Mouse (Mus musculus): ENCODE data around the gene Slc13a3.

Slc13a3 gene

GRCm38 (mm10) chr2:165413884-165414283 lies 59.1 kb downstream of the Slc13a3 start:
- DNase-seq = no peak

GRCm38 (mm10) chr2:165407700-165408301 lies 65.2 kb downstream of the Slc13a3 start:
- DNase-seq = peak; percentile 59

GRCm38 (mm10) chr2:165405351-165405750 lies 67.7 kb downstream of the Slc13a3 start:
- no peak for DNase-seq

GRCm38 (mm10) chr2:165404951-165405350 lies 68.1 kb downstream of the Slc13a3 start:
- DNase-seq = no peak

DNA sequence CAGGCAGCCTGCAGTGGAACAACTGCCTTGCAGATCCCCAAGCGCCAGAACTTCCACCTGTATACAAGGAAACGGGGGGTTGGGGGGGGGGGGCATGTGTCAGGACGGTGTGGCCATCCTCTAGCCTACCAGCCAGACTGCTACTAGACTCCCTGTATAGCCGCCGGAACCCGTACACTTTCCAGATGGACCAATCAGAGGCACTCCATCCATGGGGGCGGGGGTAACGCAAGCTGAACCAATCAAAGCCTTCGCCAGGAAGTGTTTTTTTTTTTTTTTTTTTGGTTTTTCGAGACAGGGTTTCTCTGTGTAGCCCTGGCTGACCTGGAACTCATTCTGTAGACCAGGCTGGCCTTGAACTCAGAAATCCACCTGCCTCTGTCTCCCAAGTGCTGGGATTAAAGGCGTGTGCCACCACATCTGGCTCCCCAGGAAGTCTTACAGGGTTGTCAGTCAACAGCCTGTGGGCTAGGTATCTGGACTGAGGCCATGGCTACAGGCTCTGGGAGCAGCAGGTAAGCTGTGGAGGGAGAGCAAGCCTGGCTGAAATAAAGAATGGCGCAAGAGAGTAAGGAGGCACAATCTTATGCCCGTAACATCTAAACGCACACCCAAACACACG lies 74.8 kb downstream of the Slc13a3 start:
- DNase-seq = peak; percentile 57

GRCm38 (mm10) chr2:165397502-165398163 lies 75.4 kb downstream of the Slc13a3 start:
- no peak for DNase-seq

DNA sequence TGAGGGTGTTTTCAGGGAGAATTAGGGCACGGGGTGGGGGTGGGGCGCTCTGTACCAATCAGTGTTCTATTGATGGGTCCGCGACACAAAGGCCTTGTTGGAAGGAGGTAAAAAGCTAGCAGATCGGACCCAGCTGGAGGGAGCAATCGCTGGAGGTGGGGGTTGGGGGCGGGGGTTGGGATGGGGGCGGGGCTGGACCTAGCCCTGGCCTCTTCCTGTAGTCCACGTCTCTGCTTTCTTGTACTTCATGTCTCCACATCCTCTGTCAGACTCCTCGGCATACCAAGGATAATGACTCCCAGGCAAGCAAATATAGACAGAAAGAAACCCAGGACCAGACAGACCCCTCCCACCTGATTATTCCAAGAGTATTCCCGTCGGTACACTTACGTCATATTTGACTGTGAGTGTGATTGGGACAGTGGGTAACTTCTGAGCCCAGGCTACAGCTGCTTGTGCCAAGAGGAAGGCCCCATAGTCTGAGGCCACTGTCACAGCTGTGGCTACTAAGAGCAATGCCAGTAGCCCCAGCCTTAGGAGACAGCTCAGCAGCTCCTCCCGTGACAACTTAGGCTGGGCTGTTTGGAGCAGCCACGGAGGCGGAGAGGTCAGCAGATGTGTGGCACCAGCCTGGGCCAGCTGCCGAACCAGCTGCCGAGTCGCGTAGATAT lies 76.1 kb downstream of the Slc13a3 start:
- peak; percentile 65 for DNase-seq

GRCm38 (mm10) chr2:165392156-165392555 lies 80.9 kb downstream of the Slc13a3 start:
- no peak for DNase-seq

- peak; percentile 83 for DNase-seq
Measured at GRCm38 (mm10) chr2:165391561-165391960, 81.5 kb downstream of the Slc13a3 start.

- DNase-seq = no peak
Measured at GRCm38 (mm10) chr2:165389299-165389952, 83.6 kb downstream of the Slc13a3 start.

GRCm38 (mm10) chr2:165387844-165388495 lies 85.1 kb downstream of the Slc13a3 start, which contains the start of gene Zfp334:
Gene Zfp334, minus strand, starts transcription at chr2:165388259.
- peak; percentile 98 for DNase-seq

GRCm38 (mm10) chr2:165387370-165387769 lies 85.7 kb downstream of the Slc13a3 start:
- peak; percentile 68 for DNase-seq

- DNase-seq = no peak
Measured at GRCm38 (mm10) chr2:165380050-165380449, 93.0 kb downstream of the Slc13a3 start.

- no peak for DNase-seq
Measured at GRCm38 (mm10) chr2:165376001-165376400, 97.0 kb downstream of the Slc13a3 start.

DNA sequence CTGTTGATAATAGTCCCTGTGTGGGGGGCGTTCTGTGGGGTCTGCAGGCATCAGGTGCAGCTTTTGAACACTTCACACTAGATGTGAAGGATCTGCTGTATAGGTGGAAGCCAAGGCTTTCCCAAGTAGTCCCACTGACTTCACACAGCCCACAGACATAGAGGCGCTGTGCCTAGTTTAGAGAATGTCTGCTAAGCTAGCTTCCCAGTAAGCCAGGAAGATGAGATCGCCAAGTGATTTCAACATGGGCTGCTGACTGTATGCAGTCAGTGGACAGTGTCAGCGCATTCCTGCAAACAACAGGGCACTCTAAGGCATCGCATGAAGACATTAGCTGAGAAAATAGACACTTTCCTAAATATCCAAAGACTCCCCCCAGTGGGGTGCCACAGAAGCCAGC lies 97.6 kb downstream of the Slc13a3 start:
- DNase-seq = no peak

GRCm38 (mm10) chr2:165371066-165371465 lies 102.0 kb downstream of the Slc13a3 start:
- peak; percentile 29 for DNase-seq

GRCm38 (mm10) chr2:165370348-165370747 lies 102.7 kb downstream of the Slc13a3 start:
- DNase-seq = no peak

DNA sequence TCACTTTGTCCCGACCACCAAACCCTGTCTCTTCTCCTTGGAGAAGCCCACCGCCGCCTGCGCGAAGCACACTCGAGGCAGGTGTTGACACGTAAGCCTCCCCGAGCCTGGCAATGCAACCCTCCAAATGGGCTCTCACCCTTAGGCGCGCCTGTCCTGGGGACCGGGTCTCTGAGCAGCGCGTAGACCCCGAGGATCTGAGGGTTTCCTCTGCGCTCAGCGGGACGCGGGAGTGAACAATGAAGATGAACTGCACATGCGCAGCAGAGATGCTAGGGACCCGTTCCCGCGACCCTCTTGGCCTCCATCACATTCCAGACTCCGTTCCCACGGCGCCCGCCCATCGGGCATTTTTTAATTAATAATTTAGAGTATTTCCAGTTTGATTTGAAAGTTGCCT lies 104.5 kb downstream of the Slc13a3 start, which contains the start of gene Zfp663:
Gene Zfp663 (minus strand): TSS at position 234 of the 400 bp plus-strand sequence.
- DNase-seq = peak; percentile 89

DNA sequence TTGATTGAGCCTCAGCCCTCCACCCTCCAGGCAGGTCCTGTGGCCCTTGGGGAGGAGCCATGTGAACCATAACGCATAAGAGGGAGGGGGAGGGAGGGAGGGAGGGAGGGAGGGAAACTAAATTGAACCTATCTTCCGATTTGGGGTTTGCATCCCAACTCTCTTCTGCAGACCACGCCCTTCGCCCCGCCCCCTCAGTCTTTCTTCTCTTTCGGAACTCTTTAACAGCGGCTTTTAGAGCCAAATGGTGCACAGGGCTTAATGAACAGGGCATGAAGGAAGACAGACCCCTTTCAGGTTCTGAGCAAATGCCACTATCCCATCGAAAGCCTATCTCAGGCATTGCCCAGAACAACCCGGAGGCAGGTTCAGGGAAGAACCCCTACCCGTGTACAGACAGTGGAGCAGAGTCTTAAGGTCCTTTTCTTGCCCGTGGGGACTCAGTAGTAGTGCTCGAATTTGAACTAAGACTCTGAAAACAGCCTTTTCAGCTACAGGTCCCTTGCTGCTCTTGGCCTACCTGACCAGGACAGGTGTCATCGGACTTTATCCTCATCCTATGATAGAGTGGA lies 105.1 kb downstream of the Slc13a3 start:
- DNase-seq = peak; percentile 62

DNA sequence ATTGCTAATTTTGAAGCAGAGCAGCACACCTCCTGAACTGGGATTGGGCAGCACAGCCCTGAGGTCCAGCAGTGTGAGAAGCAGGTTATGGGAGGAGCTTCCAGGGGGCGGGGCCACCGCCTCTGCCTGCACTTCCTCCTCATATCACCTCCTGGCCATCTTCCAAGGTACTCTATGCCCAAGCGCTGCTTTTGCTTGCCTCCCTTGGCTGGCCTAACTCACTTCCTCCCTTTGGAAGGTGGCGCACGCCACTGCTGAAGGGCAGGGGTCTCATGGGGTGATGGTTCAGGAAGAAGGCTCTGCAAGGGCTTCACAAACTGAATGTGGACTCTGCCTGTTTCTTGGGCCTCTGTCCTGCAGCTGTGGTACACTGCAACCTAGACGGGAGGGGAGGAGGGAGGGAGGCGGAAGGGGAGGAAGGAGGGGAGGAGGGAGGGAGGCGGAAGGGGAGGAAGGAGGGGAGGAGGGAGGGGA lies 105.9 kb downstream of the Slc13a3 start:
- DNase-seq = peak; percentile 45

DNA sequence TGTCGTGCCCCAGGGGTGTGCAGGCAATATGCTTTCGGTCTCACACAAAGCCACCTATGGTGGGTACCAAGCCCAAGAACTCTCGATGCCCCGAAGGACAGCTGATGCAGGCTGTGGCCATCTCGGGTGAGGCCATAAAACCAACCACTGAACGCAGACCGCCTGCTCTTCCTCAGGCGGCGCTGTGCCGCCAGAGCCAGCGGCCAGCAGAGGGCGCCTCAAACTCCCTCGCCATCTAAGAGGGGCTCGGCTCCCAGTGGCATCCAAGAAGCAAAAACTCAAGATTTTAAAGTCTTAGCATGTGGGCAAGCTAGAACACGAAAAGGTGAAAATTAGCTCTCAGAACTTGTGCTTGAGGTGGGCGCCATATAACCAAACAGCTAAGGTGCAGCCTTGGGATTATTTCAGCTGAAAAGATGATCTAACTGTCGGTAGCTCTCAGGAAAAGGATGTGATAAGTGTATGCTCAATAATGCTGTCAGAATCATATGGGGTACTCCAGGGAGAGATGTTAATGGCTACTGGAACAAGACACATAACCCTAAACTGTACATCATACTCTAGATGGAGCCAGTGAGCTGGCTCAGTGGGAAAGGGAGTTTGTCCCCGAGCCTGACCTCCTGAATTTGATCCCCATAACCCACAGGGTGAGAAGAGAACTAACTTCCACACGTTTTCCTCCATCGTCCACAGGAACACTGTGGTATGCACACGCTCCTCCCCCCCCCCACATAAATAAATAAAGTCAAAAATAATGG lies 108.5 kb downstream of the Slc13a3 start:
- peak; percentile 86 for DNase-seq

All from embryo, embryonic 11 days (tissue).